Mouse (Mus musculus): ENCODE measurements around the gene Olfr1326-ps1. TPM values are rescaled to one million over a fixed set of nuclear protein-coding genes. Genes with fewer than 3 reads are reported as not detected.

Gene Olfr1326-ps1
- polyA plus RNA-seq (2014; fragmentation: Nextera tagmentation; extraction: Ambion mirVana) = not detected in 2 replicates

DNA sequence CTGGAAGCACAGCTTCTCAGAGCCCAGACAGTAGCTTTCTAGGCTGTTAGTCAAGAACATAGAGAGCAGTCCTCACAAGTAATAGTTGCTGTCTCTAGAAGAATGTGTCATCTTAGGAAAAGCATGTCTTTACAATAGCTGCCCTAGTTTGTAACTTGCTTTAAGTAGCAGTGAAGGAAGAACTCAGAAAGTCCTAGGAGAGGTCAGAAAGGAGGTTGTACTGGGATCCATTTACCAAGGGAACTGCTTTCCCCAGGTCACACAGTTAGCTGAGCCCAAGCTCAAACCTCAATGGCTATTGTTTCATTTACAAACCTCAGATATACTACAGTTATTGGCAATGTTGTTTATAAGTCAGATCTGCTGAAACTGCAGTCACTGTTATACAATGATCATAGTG lies at the start of gene Olfr1326-ps1:
TSS of gene Olfr1326-ps1 (minus strand) at position 101 of the 400 bp plus-strand sequence.
- Histone ChIP-seq H3K4me2 (ENCODE audit: low read length) (no peak within 1 kb of the TSS), H3K9me3 (ENCODE audit: control insufficient read depth, low read length) (no peaks in the 10 kb centered on the region), H3K36me3 (ENCODE audit: control insufficient read depth, insufficient read depth, low read length) (no peaks in the 10 kb centered on the region), H3K4me1 (ENCODE audit: control insufficient read depth, insufficient read depth, low read length) (no peaks in the 10 kb centered on the region), H3K27ac (replicated peaks; ENCODE audit: low read depth, low read length) (no peak within 1 kb of the TSS), H3K27me3 (ENCODE audit: control insufficient read depth, insufficient read depth, low read length) (no peaks in the 10 kb centered on the region), H3K9ac (replicated peaks; ENCODE audit: low read length) (no peak within 1 kb of the TSS), H3K4me3 (replicated peaks; ENCODE audit: low read depth, low read length) (no peak within 1 kb of the TSS)
- no peak for ATAC-seq (ENCODE audit: low FRiP score, low TSS enrichment)
- DNase-seq = no peak

DNA sequence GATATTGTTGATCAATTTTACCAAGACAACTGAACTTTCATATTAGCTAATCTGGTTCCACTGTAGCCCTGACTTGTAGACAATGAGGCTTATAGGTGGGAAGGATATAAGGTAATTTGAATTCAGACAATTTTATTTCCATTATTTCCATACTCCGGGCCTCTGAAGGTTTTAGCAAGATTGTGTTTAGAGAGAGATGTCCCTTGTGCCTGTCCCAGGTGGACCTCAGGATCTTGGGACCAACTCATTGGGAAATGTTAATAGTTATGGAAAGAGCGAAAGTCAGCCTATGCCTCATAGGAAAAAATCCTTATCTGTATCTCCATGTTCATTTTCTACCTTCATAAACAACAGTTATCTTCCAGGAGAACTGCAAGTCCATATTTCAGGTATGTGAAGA lies 17.7 kb upstream of the Olfr1326-ps1 start, which contains the start of gene Olfr1325:
TSS of gene Olfr1325 (plus strand) at position 301 of the 400 bp plus-strand sequence.
- no peak within 1 kb of the TSS for H3K4me2 ChIP-seq (ENCODE audit: low read length)
- no peaks in the 10 kb centered on the region for H3K36me3 ChIP-seq (ENCODE audit: control insufficient read depth, insufficient read depth, low read length)
- ATAC-seq (ENCODE audit: low FRiP score, low TSS enrichment) (no peak), DNase-seq (no peak)
- H3K9ac ChIP-seq (replicated peaks; ENCODE audit: low read length) = no peak within 1 kb of the TSS
- no peaks in the 10 kb centered on the region for H3K27me3 ChIP-seq (ENCODE audit: control insufficient read depth, insufficient read depth, low read length)
- no peak within 1 kb of the TSS for H3K27ac ChIP-seq (replicated peaks; ENCODE audit: low read depth, low read length)
- 81% methylated on average over 2 of the region's 2 CpGs for WGBS
- H3K4me1 ChIP-seq (ENCODE audit: control insufficient read depth, insufficient read depth, low read length) = no peaks in the 10 kb centered on the region
- no peaks in the 10 kb centered on the region for H3K9me3 ChIP-seq (ENCODE audit: control insufficient read depth, low read length)
- no peak within 1 kb of the TSS for H3K4me3 ChIP-seq (replicated peaks; ENCODE audit: low read depth, low read length)

Other genes starting within 250 kb of the Olfr1326-ps1 start
- 56.6 and 57.8 TPM in 2 replicates for gene Plxna3, start 245.8 kb downstream of the Olfr1326-ps1 start, polyA plus RNA-seq (2014; fragmentation: Nextera tagmentation; extraction: Ambion mirVana)
- gene Lage3, start 221.3 kb downstream of the Olfr1326-ps1 start, polyA plus RNA-seq (2014; fragmentation: Nextera tagmentation; extraction: Ambion mirVana) = 74.1 and 76.0 TPM in 2 replicates
- gene Ubl4a, start 201.7 kb downstream of the Olfr1326-ps1 start, polyA plus RNA-seq (2014; fragmentation: Nextera tagmentation; extraction: Ambion mirVana) = 66.8 and 76.0 TPM in 2 replicates
- 6.4 and 9.4 TPM in 2 replicates for gene Slc10a3, start 201.5 kb downstream of the Olfr1326-ps1 start, polyA plus RNA-seq (2014; fragmentation: Nextera tagmentation; extraction: Ambion mirVana)
- 31.0 and 33.0 TPM in 2 replicates for gene Fam3a, start 181.6 kb downstream of the Olfr1326-ps1 start, polyA plus RNA-seq (2014; fragmentation: Nextera tagmentation; extraction: Ambion mirVana)
- 17.8 and 23.9 TPM in 2 replicates for gene Ikbkg, start 181.6 kb downstream of the Olfr1326-ps1 start, polyA plus RNA-seq (2014; fragmentation: Nextera tagmentation; extraction: Ambion mirVana)
- 55.6 and 59.5 TPM in 2 replicates for gene G6pdx, start 145.7 kb downstream of the Olfr1326-ps1 start, polyA plus RNA-seq (2014; fragmentation: Nextera tagmentation; extraction: Ambion mirVana)
- gene Gm6880, start 93.5 kb downstream of the Olfr1326-ps1 start, polyA plus RNA-seq (2014; fragmentation: Nextera tagmentation; extraction: Ambion mirVana) = 0.37 TPM in 1 of 2 replicates, not detected in the other
- not detected in 2 replicates for gene Olfr1325, start 17.8 kb upstream of the Olfr1326-ps1 start, polyA plus RNA-seq (2014; fragmentation: Nextera tagmentation; extraction: Ambion mirVana)
- 0.17 TPM in 1 of 2 replicates, not detected in the other for gene Gm5640, start 70.7 kb upstream of the Olfr1326-ps1 start, polyA plus RNA-seq (2014; fragmentation: Nextera tagmentation; extraction: Ambion mirVana)
- gene Gm6890, start 166.0 kb upstream of the Olfr1326-ps1 start, polyA plus RNA-seq (2014; fragmentation: Nextera tagmentation; extraction: Ambion mirVana) = not detected in 2 replicates